Mouse (Mus musculus) layer of hippocampus, postnatal 14 days (tissue): ENCODE data around the gene Cirbp. TPM values are rescaled to one million over a fixed set of nuclear protein-coding genes. Genes with fewer than 3 reads are reported as not detected.
A peak's percentile ranks its signal among the peaks of the same experiment; 100 is the strongest.

Experiments used
- DNase-seq, 2 experiments: peaks; one replicate each; pipeline ENCODE4 v3.0.0; 2021 to 2022; ENCODE audit warnings: low spot score in 2 of 2, mixed read lengths in 1 of 2
- total RNA-seq, 2 experiments: library from RNA; stranded (reverse); gene quantifications; 2 replicates each; pipeline ENCODE4 v1.2.3; 2021

The Cirbp gene
- total RNA-seq, 2 experiments from 2014 or later: 93.5 to 126 TPM

GRCm38 (mm10) chr10:80149291-80150225, 16.2 kb upstream of the Cirbp start:
- peak; percentile 96 to 99 for DNase-seq

- DNase-seq: peak in 1 of 2 experiments; percentile 75
These were observed 15.3 kb upstream of the Cirbp start for GRCm38 (mm10) chr10:80150226-80151210.

- DNase-seq: no peak
These were observed 14.4 kb upstream of the Cirbp start for GRCm38 (mm10) chr10:80151211-80152034.

- DNase-seq: no peak
These were observed 13.5 kb upstream of the Cirbp start for GRCm38 (mm10) chr10:80152071-80152872.

- DNase-seq: no peak
These were observed 12.9 kb upstream of the Cirbp start for GRCm38 (mm10) chr10:80152873-80153260.

- DNase-seq: no peak
These were observed 12.1 kb upstream of the Cirbp start for GRCm38 (mm10) chr10:80153713-80154112.

GRCm38 (mm10) chr10:80154384-80154783, 11.4 kb upstream of the Cirbp start:
- DNase-seq: no peak

GRCm38 (mm10) chr10:80155277-80155676, 10.5 kb upstream of the Cirbp start:
- no peak for DNase-seq

GRCm38 (mm10) chr10:80156002-80156751, 9.6 kb upstream of the Cirbp start:
- DNase-seq: no peak

GRCm38 (mm10) chr10:80156752-80157053, 9.1 kb upstream of the Cirbp start:
- DNase-seq: no peak

GRCm38 (mm10) chr10:80157141-80157929, 8.4 kb upstream of the Cirbp start:
- DNase-seq: no peak

GRCm38 (mm10) chr10:80158307-80158986, 7.3 kb upstream of the Cirbp start:
- DNase-seq: no peak

- peak in 1 of 2 experiments; percentile 66 for DNase-seq
These were observed 6.7 kb upstream of the Cirbp start for GRCm38 (mm10) chr10:80159021-80159560.

- peak; percentile 99 for DNase-seq
These were observed 6.0 kb upstream of the Cirbp start for GRCm38 (mm10) chr10:80159561-80160454.

- DNase-seq: no peak
These were observed 5.1 kb upstream of the Cirbp start for GRCm38 (mm10) chr10:80160455-80161371.
